Mouse (Mus musculus): ENCODE measurements around the gene Man1c1. TPM values are rescaled to one million over a fixed set of nuclear protein-coding genes. Genes with fewer than 3 reads are reported as not detected.
A peak's percentile ranks its signal among the peaks of the same experiment; 100 is the strongest.

Gene Man1c1
- polyA plus RNA-seq, 1 experiment from 2014 or later = 4.7 TPM

- 86% methylated on average over 4 of the region's 4 CpGs for WGBS
- Histone ChIP-seq H3K4me2 (no peak overlapping the region), H3K27me3 (no peaks in the 10 kb centered on the region), H3K4me1 (no peaks in the 10 kb centered on the region), H3K4me3 (no peak overlapping the region), H3K36me3 (peaks cover 49% of the 10 kb centered on the region), H3K9me3 (no peaks in the 10 kb centered on the region), H3K9ac (no peak overlapping the region), H3K27ac (no peak overlapping the region)
- ATAC-seq (ENCODE audit: insufficient number of reproducible peaks, low FRiP score, low TSS enrichment, low read depth) = no peak
Observed at GRCm38 (mm10) chr4:134523447-134523846, 180.6 kb downstream of the Man1c1 start.

GRCm38 (mm10) chr4:134519281-134519680 is 184.8 kb downstream of the Man1c1 start:
- Histone ChIP-seq H3K27me3 (no peaks in the 10 kb centered on the region), H3K4me1 (0 out of 2 replicates have a peak, but pooled peaks cover 4% of the 10 kb centered on the region), H3K4me3 (no peak overlapping the region), H3K36me3 (peaks cover 14% of the 10 kb centered on the region; the same call in 1 of the 2 replicates), H3K27ac (no peak overlapping the region), H3K9ac (no peak overlapping the region), H3K9me3 (no peaks in the 10 kb centered on the region), H3K4me2 (no peak overlapping the region)
- ATAC-seq (ENCODE audit: insufficient number of reproducible peaks, low FRiP score, low TSS enrichment, low read depth) = no peak

- H3K4me3 ChIP-seq = no peak overlapping the region
- H3K4me2 ChIP-seq = no peak overlapping the region
- H3K27ac ChIP-seq = no peak overlapping the region
- WGBS = 87% methylated on average over 4 of the region's 4 CpGs
- no peak for ATAC-seq (ENCODE audit: insufficient number of reproducible peaks, low FRiP score, low TSS enrichment, low read depth)
- H3K9me3 ChIP-seq = no peaks in the 10 kb centered on the region
- H3K9ac ChIP-seq = no peak overlapping the region
- peaks cover 8% of the 10 kb centered on the region; the same call in 1 of the 2 replicates for H3K36me3 ChIP-seq
- 0 out of 2 replicates have a peak, but pooled peaks cover 6% of the 10 kb centered on the region for H3K4me1 ChIP-seq
- H3K27me3 ChIP-seq = no peaks in the 10 kb centered on the region
Observed at GRCm38 (mm10) chr4:134518541-134518940, 185.5 kb downstream of the Man1c1 start.

DNA sequence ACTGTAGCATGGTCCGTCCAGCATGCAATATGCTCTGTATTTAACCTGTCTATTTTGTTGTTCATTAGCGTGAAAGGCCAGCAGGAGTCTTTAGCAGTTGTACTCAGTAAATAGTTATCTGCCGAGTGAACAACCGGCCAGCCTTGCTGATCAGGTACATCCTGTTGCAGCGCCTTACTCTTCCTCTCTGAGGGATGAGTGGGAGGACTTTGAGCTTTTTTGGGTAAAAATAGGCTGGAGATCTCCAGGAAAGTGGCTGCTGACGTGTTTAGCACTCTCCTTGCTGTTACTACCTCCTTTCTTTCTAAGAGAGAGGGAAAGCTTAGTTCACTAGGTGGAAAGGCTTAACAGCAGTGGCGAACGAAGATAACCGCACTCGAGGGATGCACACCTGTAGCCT is 186.4 kb downstream of the Man1c1 start:
- H3K4me3 ChIP-seq = no peak overlapping the region
- ATAC-seq (ENCODE audit: insufficient number of reproducible peaks, low FRiP score, low TSS enrichment, low read depth) = no peak
- no peaks in the 10 kb centered on the region; the same call in 1 of the 2 replicates for H3K36me3 ChIP-seq
- H3K4me1 ChIP-seq = peaks cover 10% of the 10 kb centered on the region
- H3K9me3 ChIP-seq = no peaks in the 10 kb centered on the region
- H3K4me2 ChIP-seq = no peak overlapping the region
- H3K27me3 ChIP-seq = no peaks in the 10 kb centered on the region
- no peak overlapping the region for H3K9ac ChIP-seq
- peak overlapping the region; percentile 33; the same call in 1 of the 2 replicates for H3K27ac ChIP-seq
- 80% methylated on average over 10 of the region's 10 CpGs for WGBS

DNA sequence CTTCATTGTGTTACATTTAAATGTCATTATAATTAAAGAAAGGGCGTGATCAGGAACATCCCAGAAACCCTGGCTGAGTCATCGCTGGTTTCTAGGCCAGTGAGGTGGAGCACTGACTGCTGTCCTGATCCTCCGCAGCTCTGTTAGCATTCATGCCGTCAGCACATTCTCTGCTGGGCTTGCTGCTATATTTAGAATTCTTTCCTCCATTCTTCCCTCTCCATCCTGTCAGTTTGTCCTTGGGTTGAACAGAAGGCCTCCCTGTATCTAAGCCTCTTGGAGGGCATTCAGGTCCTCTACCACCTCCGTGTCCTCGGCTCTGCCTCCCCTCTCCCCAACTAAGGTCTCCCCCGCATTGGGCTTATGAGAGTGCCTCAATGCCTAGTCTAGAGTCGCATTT is 187.1 kb downstream of the Man1c1 start:
- H3K36me3 ChIP-seq = no peaks in the 10 kb centered on the region; the same call in 1 of the 2 replicates
- H3K9me3 ChIP-seq = no peaks in the 10 kb centered on the region
- no peak for ATAC-seq (ENCODE audit: insufficient number of reproducible peaks, low FRiP score, low TSS enrichment, low read depth)
- H3K4me2 ChIP-seq = no peak overlapping the region
- H3K4me3 ChIP-seq = no peak overlapping the region
- H3K27me3 ChIP-seq = no peaks in the 10 kb centered on the region
- 71% methylated on average over 8 of the region's 8 CpGs for WGBS
- H3K9ac ChIP-seq = no peak overlapping the region
- H3K27ac ChIP-seq = peak overlapping the region; percentile 33; the same call in 1 of the 2 replicates
- peaks cover 14% of the 10 kb centered on the region for H3K4me1 ChIP-seq

DNA sequence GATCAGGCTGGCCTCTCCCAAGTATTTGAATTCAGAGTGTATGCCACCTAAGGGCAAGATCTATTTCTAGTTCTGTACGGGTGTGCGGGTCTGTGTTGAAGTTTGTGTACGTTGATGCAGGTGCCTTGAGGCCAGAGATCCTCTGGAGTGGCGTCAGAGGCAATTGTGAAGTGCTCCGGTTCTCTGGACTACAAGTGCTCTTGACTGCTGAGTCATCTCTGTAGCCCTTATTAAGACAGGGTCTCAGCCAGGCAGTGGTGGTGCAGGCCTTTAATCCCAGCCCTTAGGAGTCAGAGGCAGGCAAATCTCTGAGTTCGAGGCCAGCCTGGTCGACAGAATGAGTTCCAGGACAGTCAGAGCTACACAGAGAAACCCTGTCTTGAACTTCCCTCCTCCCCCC is 188.5 kb downstream of the Man1c1 start:
- no peaks in the 10 kb centered on the region for H3K27me3 ChIP-seq
- H3K4me3 ChIP-seq = no peak overlapping the region
- H3K27ac ChIP-seq = no peak overlapping the region
- H3K9ac ChIP-seq = no peak overlapping the region
- no peaks in the 10 kb centered on the region for H3K36me3 ChIP-seq
- no peak overlapping the region for H3K4me2 ChIP-seq
- peaks cover 24% of the 10 kb centered on the region for H3K4me1 ChIP-seq
- no peaks in the 10 kb centered on the region for H3K9me3 ChIP-seq
- ATAC-seq (ENCODE audit: insufficient number of reproducible peaks, low FRiP score, low TSS enrichment, low read depth) = no peak
- 78% methylated on average over 7 of the region's 7 CpGs for WGBS

DNA sequence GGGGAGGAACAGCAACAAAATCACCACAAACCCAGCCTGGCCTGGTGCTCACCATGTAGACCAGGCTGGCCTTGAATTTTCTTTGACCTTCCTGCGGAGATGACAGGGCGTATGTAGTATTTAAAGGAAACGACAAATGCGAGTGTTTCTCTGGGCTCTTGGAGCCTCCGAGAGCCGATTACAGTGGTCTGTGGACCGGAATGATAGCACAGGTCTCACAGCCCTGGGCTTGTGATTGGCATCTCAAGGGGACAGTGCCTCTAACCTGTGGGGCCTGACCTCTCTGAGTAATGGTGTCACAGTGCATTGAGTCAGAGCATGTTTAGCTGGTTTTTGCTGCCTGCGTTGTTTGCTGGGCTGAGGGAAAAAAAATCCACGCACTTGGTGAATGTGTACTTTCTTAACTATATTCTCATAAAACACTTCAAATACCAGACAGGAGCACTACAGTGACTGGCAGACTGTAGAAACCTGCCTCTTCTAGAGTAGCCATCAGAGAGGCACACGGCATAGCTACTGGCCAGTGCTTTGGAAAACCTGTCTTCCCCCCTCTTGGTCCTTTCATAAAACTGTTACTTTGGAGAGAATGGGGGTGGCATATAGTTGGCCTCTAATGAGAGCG is 189.7 kb downstream of the Man1c1 start:
- H3K9ac ChIP-seq = no peak overlapping the region
- no peaks in the 10 kb centered on the region for H3K27me3 ChIP-seq
- H3K4me3 ChIP-seq = no peak overlapping the region
- ATAC-seq (ENCODE audit: insufficient number of reproducible peaks, low FRiP score, low TSS enrichment, low read depth) = no peak
- H3K4me1 ChIP-seq = peaks cover 24% of the 10 kb centered on the region
- no peaks in the 10 kb centered on the region for H3K9me3 ChIP-seq
- H3K27ac ChIP-seq = no peak overlapping the region
- H3K36me3 ChIP-seq = no peaks in the 10 kb centered on the region
- H3K4me2 ChIP-seq = no peak overlapping the region
- 85% methylated on average over 11 of the region's 11 CpGs for WGBS

GRCm38 (mm10) chr4:134512798-134513197 is 191.3 kb downstream of the Man1c1 start:
- no peak overlapping the region for H3K9ac ChIP-seq
- H3K9me3 ChIP-seq = no peaks in the 10 kb centered on the region
- peak overlapping the region; percentile 20; the same call in 1 of the 2 replicates for H3K4me3 ChIP-seq
- H3K27ac ChIP-seq = 0 out of 2 replicates have a peak overlapping the region, but pooled peaks have one; percentile 22
- H3K36me3 ChIP-seq = 0 out of 2 replicates have a peak, but pooled peaks cover 5% of the 10 kb centered on the region
- no peak for ATAC-seq (ENCODE audit: insufficient number of reproducible peaks, low FRiP score, low TSS enrichment, low read depth)
- H3K4me2 ChIP-seq = peak overlapping the region; percentile 39
- WGBS = 17% methylated on average over 15 of the region's 15 CpGs
- no peaks in the 10 kb centered on the region for H3K27me3 ChIP-seq
- peaks cover 24% of the 10 kb centered on the region for H3K4me1 ChIP-seq

- peak overlapping the region; percentile 97 for H3K4me2 ChIP-seq
- WGBS = 71% methylated on average over 6 of the region's 6 CpGs
- no peak overlapping the region for H3K9ac ChIP-seq
- peaks cover 23% of the 10 kb centered on the region for H3K4me1 ChIP-seq
- no peaks in the 10 kb centered on the region for H3K9me3 ChIP-seq
- H3K36me3 ChIP-seq = peaks cover 13% of the 10 kb centered on the region; the same call in 1 of the 2 replicates
- no peak overlapping the region for H3K27ac ChIP-seq
- ATAC-seq (ENCODE audit: insufficient number of reproducible peaks, low FRiP score, low TSS enrichment, low read depth) = no peak
- no peaks in the 10 kb centered on the region for H3K27me3 ChIP-seq
- H3K4me3 ChIP-seq = peak overlapping the region; percentile 62
Observed at GRCm38 (mm10) chr4:134511730-134512129, 192.4 kb downstream of the Man1c1 start.

Small RNAs within 50 kb of the gene (microRNA-seq; reads per million reads assigned to microRNA genes)
- gene Mir6403 = not detected

Other genes with a start within 250 kb of the Man1c1 start
- gene Stmn1, start 236.0 kb downstream of the Man1c1 start, polyA plus RNA-seq (2015; fragmentation: Nextera tagmentation; extraction: Ambion mirVana) = 1,227 and 1,246 TPM in 2 replicates
- gene Paqr7, start 207.6 kb downstream of the Man1c1 start, polyA plus RNA-seq (2015; fragmentation: Nextera tagmentation; extraction: Ambion mirVana) = 6.1 and 6.3 TPM in 2 replicates
- 8.9 and 12.1 TPM in 2 replicates for gene Aunip, start 193.3 kb downstream of the Man1c1 start, polyA plus RNA-seq (2015; fragmentation: Nextera tagmentation; extraction: Ambion mirVana)
- gene Mtfr1l, start 168.9 kb downstream of the Man1c1 start, polyA plus RNA-seq (2015; fragmentation: Nextera tagmentation; extraction: Ambion mirVana) = 105 and 114 TPM in 2 replicates
- gene Selenon, start 152.1 kb downstream of the Man1c1 start, polyA plus RNA-seq (2015; fragmentation: Nextera tagmentation; extraction: Ambion mirVana) = 17.2 and 21.9 TPM in 2 replicates
- gene Ldlrap1, start 63.7 kb upstream of the Man1c1 start, polyA plus RNA-seq (2015; fragmentation: Nextera tagmentation; extraction: Ambion mirVana) = 31.8 and 33.9 TPM in 2 replicates
- 39.1 and 44.7 TPM in 2 replicates for gene Maco1, start 149.1 kb upstream of the Man1c1 start, polyA plus RNA-seq (2015; fragmentation: Nextera tagmentation; extraction: Ambion mirVana)
- gene Rhd, start 160.2 kb upstream of the Man1c1 start, polyA plus RNA-seq (2015; fragmentation: Nextera tagmentation; extraction: Ambion mirVana) = 2.7 and 4.0 TPM in 2 replicates
- 193 and 203 TPM in 2 replicates for gene Tmem50a, start 210.7 kb upstream of the Man1c1 start, polyA plus RNA-seq (2015; fragmentation: Nextera tagmentation; extraction: Ambion mirVana)
- gene Rsrp1, start 219.3 kb upstream of the Man1c1 start, polyA plus RNA-seq (2015; fragmentation: Nextera tagmentation; extraction: Ambion mirVana) = 496 and 523 TPM in 2 replicates
- gene Syf2, start 226.6 kb upstream of the Man1c1 start, polyA plus RNA-seq (2015; fragmentation: Nextera tagmentation; extraction: Ambion mirVana) = 76.6 and 80.6 TPM in 2 replicates